Mouse (Mus musculus) testis, adult 2 months (tissue): ENCODE data around the gene Agtr1a.

Experiments used
- CTCF ChIP-seq: fragments of 200-500 bp; IDR thresholded peaks from 2 replicates; pipeline ENCODE4 v1.5.1; 2012; ENCODE audit warnings: low read depth, mild to moderate bottlenecking, inconsistent platforms, low read length, moderate library complexity; ENCODE audit not compliant: control insufficient read depth, insufficient read depth, insufficient replicate concordance
- POLR2A ChIP-seq: fragments of 200-500 bp; IDR thresholded peaks from 2 replicates; pipeline ENCODE4 v1.6.1; 2012; ENCODE audit warnings: low read depth, mild to moderate bottlenecking, inconsistent platforms, low read length, moderate library complexity; ENCODE audit not compliant: control insufficient read depth

DNA sequence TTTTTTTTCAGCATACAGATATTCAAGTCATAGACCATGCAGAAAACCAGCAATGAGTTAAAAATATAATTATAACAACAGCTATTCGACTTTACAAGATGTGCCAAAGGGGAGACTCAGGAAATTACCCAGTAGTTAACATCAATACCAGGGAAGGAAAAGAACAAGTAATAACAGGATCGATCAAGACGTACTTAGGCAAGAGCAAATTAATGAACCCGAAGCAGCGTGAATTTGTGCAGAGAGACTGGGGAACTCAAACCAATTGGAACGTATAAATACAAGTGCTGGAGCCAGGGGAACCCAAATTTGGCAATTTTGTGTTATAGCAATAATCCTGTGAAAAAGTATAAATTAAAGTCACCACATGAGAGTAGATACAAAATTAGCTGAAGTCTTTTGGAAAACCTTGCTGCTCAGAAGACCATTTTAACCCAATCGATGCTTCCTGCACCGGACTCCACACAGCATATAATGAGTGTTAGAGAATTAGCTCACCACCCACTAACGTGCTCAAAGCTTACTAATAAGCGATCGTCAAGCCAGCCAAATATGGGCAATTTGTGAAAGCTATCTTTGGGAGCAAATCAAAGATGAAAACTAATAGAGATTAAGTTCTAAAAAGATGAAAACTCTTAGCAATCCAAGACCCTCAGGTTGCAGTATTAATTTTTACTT lies 11.4 kb upstream of the Agtr1a start:
- no peak for TF ChIP-seq POLR2A
- TF ChIP-seq CTCF: no peak
